Mouse (Mus musculus) hindbrain, postnatal 0 days (tissue): ENCODE measurements at regions not wholly inside any gene's neighbourhood (a gene's known extent, or its start where the extent isn't known, plus 50 kb on each side); places are given as distances from the start of the nearest gene placed in this dataset.

ENCODE experiments used
- ATAC-seq: fragments of 200-750 bp; cut with Nextera tagmentation; 2 replicates; pipeline ENCODE4 v1.8.0; 2017; ENCODE audit warnings: mild to moderate bottlenecking, moderate TSS enrichment, moderate library complexity
- DNase-seq: peaks from one replicate; pipeline ENCODE4 v3.0.0-alpha.2; 2015; ENCODE audit warnings: low spot score
- H3K27ac ChIP-seq: fragments of 300-500 bp; sonication (generic); 2 replicates; pipeline ENCODE4 v1.5.1; 2014; ENCODE audit warnings: mild to moderate bottlenecking
- H3K27me3 ChIP-seq: fragments of 300-500 bp; sonication (generic); 2 replicates; pipeline ENCODE4 v1.6.1; 2014; ENCODE audit warnings: low read length, mixed read lengths; ENCODE audit not compliant: insufficient read depth
- H3K36me3 ChIP-seq: fragments of 300-500 bp; sonication (generic); 2 replicates; pipeline ENCODE4 v1.6.1; 2014; ENCODE audit warnings: low read length, mixed read lengths; ENCODE audit not compliant: insufficient read depth
- H3K4me1 ChIP-seq: fragments of 300-500 bp; sonication (generic); 2 replicates; pipeline ENCODE4 v1.6.1; 2014; ENCODE audit warnings: antibody characterized with exemption, low read length, mixed read lengths; ENCODE audit not compliant: insufficient read depth
- H3K4me2 ChIP-seq: fragments of 300-500 bp; sonication (generic); 2 replicates; pipeline ENCODE4 v1.6.1; 2014; ENCODE audit warnings: low read depth, mild to moderate bottlenecking, low read length, moderate library complexity, mixed read lengths
- H3K4me3 ChIP-seq: fragments of 300-500 bp; sonication (generic); 2 replicates; pipeline ENCODE4 v1.5.1; 2014; ENCODE audit warnings: low read length
- H3K9ac ChIP-seq: fragments of 300-500 bp; sonication (generic); replicated peaks from 2 replicates; pipeline ENCODE4 v1.6.1; 2014; ENCODE audit warnings: mild to moderate bottlenecking, low read length, moderate library complexity, mixed read lengths
- H3K9me3 ChIP-seq: fragments of 300-500 bp; sonication (generic); 2 replicates; pipeline ENCODE4 v1.6.1; 2016; ENCODE audit warnings: low read length, mixed read lengths
- CTCF ChIP-seq: IDR thresholded peaks from 2 replicates; pipeline ENCODE4 v1.5.1; 2016; ENCODE audit warnings: antibody characterized with exemption, control low read depth, low read depth
- WGBS: fragments of 180-500 bp; shearing (Covaris S2); extraction: QIAGEN DNeasy Blood & Tissue Kit; methylation state at CpG from one replicate; pipeline ENCODE4 v1.1.7; 2014; 5-methylcytosine and 5-hydroxymethylcytosine counted together

DNA sequence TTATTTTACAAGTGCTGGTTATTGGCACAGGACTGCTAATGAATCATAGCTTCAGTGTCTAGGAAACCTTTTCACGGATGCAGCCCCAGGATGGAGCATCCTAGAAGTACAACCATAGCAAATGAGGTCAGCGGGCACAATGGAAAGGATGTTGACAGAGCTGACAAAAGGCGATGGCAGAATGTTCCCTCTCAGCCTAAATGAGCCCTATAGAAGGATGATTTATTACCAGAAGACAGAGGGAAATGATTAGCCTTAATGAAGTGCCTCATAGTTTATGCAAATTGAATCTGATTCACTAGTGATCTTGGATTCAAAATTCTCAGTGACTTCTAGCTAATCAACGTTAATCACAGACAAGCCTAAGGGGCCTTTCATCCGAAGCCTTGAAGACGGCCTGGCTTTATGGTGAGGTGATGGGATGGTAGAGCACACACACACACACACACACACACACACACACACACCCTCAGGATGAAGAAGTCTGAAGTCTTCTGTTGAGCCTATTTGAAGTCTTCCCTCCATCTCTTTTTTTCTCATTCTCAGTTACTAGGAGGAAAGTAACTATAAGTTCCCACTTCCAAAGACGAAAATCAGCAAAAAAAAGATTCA lies 267.4 kb upstream of the Clec14a start:
- no peaks in the 10 kb centered on the region for H3K27me3 ChIP-seq
- DNase-seq (no peak), ATAC-seq (no peak)
- H3K4me2 ChIP-seq = no peak overlapping the region
- H3K4me3 ChIP-seq = no peak overlapping the region
- WGBS = 46% methylated on average over 7 of the region's 7 CpGs
- H3K4me1 ChIP-seq = no peaks in the 10 kb centered on the region
- H3K36me3 ChIP-seq = no peaks in the 10 kb centered on the region
- H3K9me3 ChIP-seq = no peaks in the 10 kb centered on the region
- no peak overlapping the region for H3K27ac ChIP-seq
- no peak overlapping the region for H3K9ac ChIP-seq
- TF ChIP-seq CTCF = no peak

DNA sequence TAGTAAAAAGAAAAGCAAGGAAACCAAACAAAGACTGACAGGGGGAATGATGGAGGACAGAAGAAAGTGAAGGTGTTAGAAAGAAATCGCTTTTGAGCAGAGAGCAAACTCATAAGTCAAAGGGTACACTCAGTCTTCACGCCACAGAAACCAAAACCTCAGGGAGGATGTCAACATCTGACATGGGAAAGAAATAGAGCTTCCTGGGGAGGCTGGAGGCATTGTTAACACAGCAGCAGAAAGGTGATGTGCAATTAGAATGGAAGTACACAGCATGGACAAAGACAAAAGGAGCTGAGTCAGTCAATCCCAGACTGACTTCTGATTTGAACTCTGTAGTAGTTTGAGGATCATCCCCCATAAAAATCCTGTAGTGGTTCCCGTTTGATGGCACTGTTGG lies 261.2 kb upstream of the Clec14a start:
- no peak for TF ChIP-seq CTCF
- H3K4me3 ChIP-seq = no peak overlapping the region
- H3K9me3 ChIP-seq = no peaks in the 10 kb centered on the region
- no peaks in the 10 kb centered on the region for H3K27me3 ChIP-seq
- H3K4me1 ChIP-seq = no peaks in the 10 kb centered on the region
- no peak overlapping the region for H3K4me2 ChIP-seq
- H3K9ac ChIP-seq = no peak overlapping the region
- no peaks in the 10 kb centered on the region for H3K36me3 ChIP-seq
- WGBS = 49% methylated on average over 3 of the region's 3 CpGs
- H3K27ac ChIP-seq = no peak overlapping the region
- ATAC-seq = no peak
- no peak for DNase-seq

DNA sequence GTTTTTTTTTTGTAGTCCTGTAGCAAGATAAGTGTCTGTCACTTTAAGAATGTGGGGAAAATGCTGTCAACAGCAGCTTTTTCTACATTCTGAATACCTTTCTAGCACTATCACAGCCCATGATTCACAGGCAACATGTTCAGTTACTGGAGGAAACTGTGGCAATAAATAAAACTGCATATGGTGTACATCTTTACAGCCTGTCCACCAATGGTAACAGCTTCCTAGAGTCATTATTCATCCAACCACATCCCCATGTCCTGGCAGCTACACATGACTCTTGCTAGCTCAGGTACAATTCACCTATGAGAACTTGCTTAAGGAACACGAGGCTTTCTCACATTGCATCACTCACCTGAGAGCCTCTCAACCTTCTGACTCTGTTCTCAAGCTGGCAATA lies 247.7 kb upstream of the Clec14a start:
- Histone ChIP-seq H3K9me3 (no peaks in the 10 kb centered on the region), H3K27ac (no peak overlapping the region), H3K27me3 (no peaks in the 10 kb centered on the region), H3K36me3 (no peaks in the 10 kb centered on the region), H3K9ac (no peak overlapping the region), H3K4me3 (no peak overlapping the region), H3K4me2 (no peak overlapping the region), H3K4me1 (no peaks in the 10 kb centered on the region)
- TF ChIP-seq CTCF = no peak
- WGBS = 62% methylated on average over 1 of the region's 1 CpGs
- ATAC-seq = no peak
- no peak for DNase-seq

DNA sequence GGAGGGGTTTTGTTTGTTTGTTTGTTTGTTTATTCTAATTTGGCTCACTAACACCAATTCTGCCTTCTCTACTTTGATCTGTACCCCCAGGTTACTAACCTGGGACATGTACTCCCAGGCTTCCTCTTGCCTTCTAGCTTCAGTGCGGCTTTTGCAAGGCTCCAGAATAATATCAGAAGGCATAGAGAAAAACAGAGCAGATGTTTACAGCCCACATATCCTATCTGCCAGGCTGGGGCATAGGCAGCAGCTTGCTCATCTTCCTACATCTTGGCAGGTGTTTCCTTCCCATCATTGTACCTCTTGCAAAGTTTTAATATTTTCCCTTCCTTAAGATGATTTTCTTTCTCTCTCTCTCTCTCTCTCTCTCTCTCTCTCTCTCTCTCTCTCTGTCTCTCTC lies 244.9 kb upstream of the Clec14a start:
- H3K36me3 ChIP-seq = no peaks in the 10 kb centered on the region
- no peak overlapping the region for H3K9ac ChIP-seq
- H3K4me1 ChIP-seq = no peaks in the 10 kb centered on the region
- TF ChIP-seq CTCF = no peak
- H3K27me3 ChIP-seq = no peaks in the 10 kb centered on the region
- no peak overlapping the region for H3K27ac ChIP-seq
- no peak for ATAC-seq
- no peak for DNase-seq
- H3K4me2 ChIP-seq = no peak overlapping the region
- H3K9me3 ChIP-seq = no peaks in the 10 kb centered on the region
- 86% methylated on average over 1 of the region's 1 CpGs for WGBS
- no peak overlapping the region for H3K4me3 ChIP-seq

DNA sequence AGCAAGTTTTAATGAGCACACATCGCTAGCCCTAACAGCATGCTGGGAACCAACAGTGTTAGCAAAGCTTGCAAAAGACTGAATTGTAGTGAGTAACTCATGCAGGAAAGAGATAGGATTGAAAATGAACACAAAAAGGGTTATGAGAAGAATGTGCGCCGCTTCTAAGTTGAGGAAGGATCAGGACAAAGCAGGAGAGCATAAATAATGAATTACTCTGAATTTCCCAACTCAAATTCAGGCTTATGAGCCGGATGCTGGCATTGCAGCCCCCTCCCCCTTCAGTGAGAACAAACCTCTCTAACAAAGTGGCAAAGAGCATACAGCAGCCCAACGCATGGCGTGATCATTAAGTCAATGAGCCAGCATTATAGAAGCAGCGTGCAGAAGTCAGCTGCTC lies 243.6 kb upstream of the Clec14a start:
- Histone ChIP-seq H3K4me2 (peak overlapping the region; percentile 32), H3K36me3 (no peaks in the 10 kb centered on the region), H3K27ac (no peak overlapping the region), H3K4me3 (no peak overlapping the region), H3K27me3 (no peaks in the 10 kb centered on the region), H3K9ac (no peak overlapping the region), H3K9me3 (no peaks in the 10 kb centered on the region), H3K4me1 (no peaks in the 10 kb centered on the region)
- DNase-seq (peak; percentile 49), ATAC-seq (0 out of 2 replicates have a peak, but pooled peaks have one; percentile 59)
- 28% methylated on average over 7 of the region's 7 CpGs for WGBS
- TF ChIP-seq CTCF = no peak

DNA sequence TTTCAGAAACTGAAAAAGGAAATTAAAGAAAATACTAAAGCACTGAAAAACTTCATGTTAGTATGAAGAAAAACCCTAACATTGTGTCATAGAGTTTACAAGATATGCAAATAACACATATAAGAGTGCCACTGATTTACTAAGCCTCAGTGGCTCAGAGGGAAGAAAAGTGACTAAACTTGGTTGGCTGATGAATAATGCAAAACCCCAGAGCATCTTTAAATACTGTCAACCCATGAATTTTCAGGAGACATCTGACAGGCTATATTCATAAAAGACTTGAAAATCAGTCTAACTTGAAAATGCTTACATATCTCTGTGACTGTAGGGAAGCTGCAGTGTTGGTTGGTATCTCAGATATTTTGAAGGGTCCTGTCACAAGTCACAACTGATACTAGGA lies 235.2 kb upstream of the Clec14a start:
- TF ChIP-seq CTCF = no peak

DNA sequence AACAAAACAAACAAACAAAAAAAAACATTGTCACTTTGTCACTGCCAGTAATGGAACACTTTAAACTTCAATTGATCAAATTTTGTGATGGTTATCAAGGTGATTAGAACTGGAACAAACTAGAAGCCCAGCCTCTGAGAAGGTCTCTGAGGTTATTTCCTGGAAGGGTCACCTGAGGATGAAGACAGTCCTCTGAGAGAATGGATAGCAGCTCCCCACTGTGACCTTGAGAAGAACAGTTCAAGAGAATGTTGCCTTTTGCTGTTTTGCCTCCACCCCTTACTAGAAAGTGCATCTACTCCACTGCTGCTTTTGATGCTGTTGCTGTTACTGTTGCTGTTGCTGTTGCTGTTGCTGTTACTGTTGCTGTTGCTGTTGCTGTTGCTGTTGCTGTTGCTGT lies 205.1 kb upstream of the Clec14a start:
- TF ChIP-seq CTCF = no peak

More for the DNA sequence above, 235.2 kb upstream of the Clec14a start:
- Histone ChIP-seq H3K4me2 (no peak overlapping the region), H3K4me1 (no peaks in the 10 kb centered on the region), H3K36me3 (no peaks in the 10 kb centered on the region), H3K27me3 (no peaks in the 10 kb centered on the region), H3K27ac (no peak overlapping the region), H3K4me3 (no peak overlapping the region), H3K9ac (no peak overlapping the region), H3K9me3 (no peaks in the 10 kb centered on the region)
- no peak for DNase-seq
- ATAC-seq = no peak

More for the DNA sequence above, 205.1 kb upstream of the Clec14a start:
- Histone ChIP-seq H3K27me3 (no peaks in the 10 kb centered on the region), H3K4me2 (no peak overlapping the region), H3K9me3 (no peaks in the 10 kb centered on the region), H3K36me3 (no peaks in the 10 kb centered on the region), H3K4me3 (no peak overlapping the region), H3K9ac (no peak overlapping the region), H3K4me1 (no peaks in the 10 kb centered on the region), H3K27ac (no peak overlapping the region)
- no peak for DNase-seq
- no peak for ATAC-seq
